In the genomic region with DNA sequence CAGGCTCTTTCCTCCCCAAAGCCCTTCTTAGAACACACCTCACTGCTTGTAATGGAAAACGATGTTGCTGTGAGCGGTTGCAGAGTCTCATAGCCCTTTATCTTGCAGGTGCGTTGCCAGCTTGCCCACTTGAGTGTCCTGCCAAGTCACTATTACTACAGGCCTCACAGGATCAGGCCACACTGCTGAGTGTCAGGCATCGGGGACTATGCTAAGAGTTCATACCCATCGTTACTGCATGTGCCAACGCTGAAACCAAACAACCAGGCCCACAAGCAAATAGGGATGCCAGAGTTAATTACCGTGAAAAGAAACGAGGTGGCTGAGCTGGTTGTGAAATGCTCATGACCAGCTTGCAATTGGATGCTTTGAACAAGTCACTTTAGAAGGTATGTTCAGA, we compare ENCODE assay signal across 15 mouse cellular contexts. TPM values are rescaled to one million over a fixed set of nuclear protein-coding genes. Genes with fewer than 3 reads are reported as not detected.
A peak's percentile ranks its signal among the peaks of the same experiment; 100 is the strongest.
DNase-seq lines count a peak whose midpoint lies in the region; ATAC-seq lines count a peak whose summit lies in the region.
"Had no signal": no experiment of that assay in that cellular context is flagged by ENCODE, and none has a peak within 500 bp of the region (broad histone marks: within the 10 kb centered on the region; RNA-seq: fewer than 3 reads in every experiment).

No protein-coding gene starts in this region.

- peak; percentile 55 for DNase-seq in kidney, adult 11 months
- DNase-seq in kidney, postnatal 10 days = no peak
- DNase-seq in kidney, adult 18-20 months = peak; percentile 17
- DNase-seq in spleen, adult 12 weeks (ENCODE audit: low spot score) = no peak
- no peak for DNase-seq in ovary, postnatal 10 days (ENCODE audit: low spot score)
- DNase-seq: cerebellum, postnatal 36 days; thymus, postnatal 14 days had no signal

- 0 out of 2 replicates have a peak, but pooled peaks have one; percentile 7 for ATAC-seq in common myeloid progenitor, adult 5-6 weeks (replicated peaks; ENCODE audit: low read depth, poor library complexity, severe bottlenecking)
- ATAC-seq in megakaryocyte progenitor cell, adult 5-6 weeks (replicated peaks; ENCODE audit: poor library complexity) = 0 out of 2 replicates have a peak, but pooled peaks have one; percentile 10
- ATAC-seq: CD4-positive, CD25-positive, alpha-beta regulatory T cell, adult 4 months; liver, embryonic 12.5 days had no signal

RNA-seq across cellular contexts. Expression of a gene that starts 9.5 kb away (rescaled TPM):
- total RNA-seq in common myeloid progenitor, adult 5-6 weeks (2017) = 1.5 TPM in 1 of 2 replicates, not detected in the other
- 0.15 and 2.0 TPM in 2 replicates for total RNA-seq in megakaryocyte progenitor cell, adult 5-6 weeks (2015)
- 0.71 and 2.5 TPM in 2 replicates for total RNA-seq in megakaryocyte progenitor cell, adult 5-6 weeks (2017)

RNA-seq across cellular contexts. Expression of a gene that starts 43.3 kb away (rescaled TPM):
- total RNA-seq in common myeloid progenitor, adult 5-6 weeks (2017) = not detected in 2 replicates
- not detected in 2 replicates for total RNA-seq in megakaryocyte progenitor cell, adult 5-6 weeks (2015)
- total RNA-seq in megakaryocyte progenitor cell, adult 5-6 weeks (2017) = not detected in 2 replicates
- total RNA-seq: adrenal gland, adult 2 months; gastrocnemius, postnatal 4 days; layer of hippocampus, postnatal 10 days; left cerebral cortex, postnatal 36 days had no signal

Comparison
In these comparisons a context has a peak if more than half of its experiments do, and no peak if none do; other contexts are left out.
1. DNase-seq: peak in kidney, adult 11 months (single experiment) and kidney, adult 18-20 months (single experiment); none in kidney, postnatal 10 days (single experiment), spleen, adult 12 weeks (single experiment) and ovary, postnatal 10 days (single experiment).